Mouse (Mus musculus): Measurements from ENCODE around the gene Wfikkn2.

- TF ChIP-seq GATA1 (IDR thresholded peaks at IDR 0.05; ENCODE audit: borderline replicate concordance, low read length) (no peak), FLI1 (IDR thresholded peaks at IDR 0.05; ENCODE audit: low read length) (no peak)
These were observed 44.4 kb upstream of the Wfikkn2 start for GRCm38 (mm10) chr11:94290062-94290740.
